Mouse (Mus musculus) cerebellum, adult 2 months (tissue): ENCODE data around the gene 5730522E02Rik.

ENCODE experiments used
- CTCF ChIP-seq: fragments of 200-500 bp; IDR thresholded peaks from 2 replicates; pipeline ENCODE4 v1.5.1; 2011; ENCODE audit warnings: low read depth, mild to moderate bottlenecking, control low read depth, low read length, moderate library complexity, borderline replicate concordance; ENCODE audit not compliant: insufficient read depth
- POLR2A ChIP-seq: fragments of 200-500 bp; IDR thresholded peaks from 2 replicates; pipeline ENCODE4 v1.6.1; 2011; ENCODE audit warnings: low read length, control low read depth, borderline replicate concordance; ENCODE audit not compliant: insufficient read depth

DNA sequence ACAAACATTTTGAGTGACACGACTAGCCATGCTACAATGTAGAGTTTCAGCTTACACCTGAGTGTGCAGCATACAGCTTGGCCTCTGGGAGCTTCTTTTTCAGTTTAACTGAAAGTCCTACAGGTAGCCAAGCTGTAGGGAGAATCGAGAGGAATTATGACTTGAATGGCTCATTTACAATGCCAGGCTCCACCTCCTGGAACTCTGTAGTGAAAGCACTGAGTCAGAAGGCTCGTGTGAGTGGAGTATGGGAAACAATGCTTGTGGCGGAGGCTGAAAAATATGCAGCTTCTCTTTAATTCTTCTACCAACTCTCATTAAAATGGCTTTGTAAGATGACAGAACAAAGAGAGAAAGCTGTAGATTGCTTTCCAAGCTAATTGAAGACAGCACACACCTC, 92.9 kb downstream of the 5730522E02Rik start:
- no peak for TF ChIP-seq CTCF
- no peak for TF ChIP-seq POLR2A
